Mouse (Mus musculus): ENCODE results near the gene Fbxo7.

DNA sequence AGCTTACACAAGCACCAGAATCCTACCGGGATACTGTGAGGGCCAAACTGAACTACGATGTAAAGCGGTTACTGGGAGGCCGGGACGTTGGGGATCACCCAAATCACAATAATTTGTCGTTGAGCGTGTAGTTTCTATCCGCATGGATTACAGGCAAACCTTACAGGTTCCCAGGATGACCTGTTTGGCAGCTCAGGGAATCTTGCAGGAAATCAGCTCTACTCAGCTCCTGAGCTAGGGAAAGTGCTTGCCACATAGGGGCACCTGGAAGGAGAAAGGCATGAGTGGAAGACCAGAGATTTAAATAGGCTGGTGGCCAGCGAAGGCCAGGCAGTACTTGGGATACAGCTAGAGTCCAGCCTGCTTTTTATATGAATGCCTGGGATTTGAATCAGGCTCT, 27.9 kb upstream of the Fbxo7 start:
- TF ChIP-seq CTCF (IDR thresholded peaks at IDR 0.05; ENCODE audit: control insufficient read depth, insufficient read depth, insufficient replicate concordance, low read depth, low read length) (no peak), POLR2A (IDR thresholded peaks at IDR 0.05; ENCODE audit: control insufficient read depth, low read depth, low read length) (no peak)

Measured in testis, adult 2 months (tissue).